Mouse (Mus musculus) adrenal gland, adult 2 months (tissue): ENCODE results near the gene Aak1. TPM values are rescaled to one million over a fixed set of nuclear protein-coding genes. Genes with fewer than 3 reads are reported as not detected.

Experiments
- DNase-seq: peaks from one replicate; pipeline ENCODE4 v3.0.0; 2021
- long read RNA-seq: library from polyadenylated mRNA; stranded (forward); transcript quantifications from one replicate; pipeline ENCODE4 v2.0.0, GENCODE M21; 2021
- polyA plus RNA-seq: library from polyadenylated mRNA; depleted of rRNA; stranded (reverse); fragments of >200 nt; gene quantifications from 2 replicates; pipeline ENCODE4 v1.2.3, GENCODE M21; 2012; rRNA removed
- total RNA-seq, 2 experiments: library from RNA; stranded (reverse); gene quantifications; 2 replicates each; pipeline ENCODE4 v1.2.3; 2021

Gene Aak1
- total RNA-seq (100 to 1,000 TPM in 1 of 2 experiments, 10 to 100 TPM in 1; 97.0 to 100 TPM), polyA plus RNA-seq (23.0 and 30.3 TPM in 2 replicates)
- long read RNA-seq, partial matches to known transcripts, result 0 of 3 reads
- long read RNA-seq, other reads (novel, unspliced or antisense), result 3 of 3 reads

- peak; percentile 94 for DNase-seq
Measured at GRCm38 (mm10) chr6:86848915-86849644, at the start of gene Aak1. TSS of gene Aak1 (plus strand) at chr6:86849517.

- no peak for DNase-seq
Measured at GRCm38 (mm10) chr6:86800467-86800866, 48.9 kb upstream of the Aak1 start.

- DNase-seq, result no peak
Measured at GRCm38 (mm10) chr6:86801431-86801830, 47.9 kb upstream of the Aak1 start.

- no peak for DNase-seq
Measured at GRCm38 (mm10) chr6:86804646-86805045, 44.7 kb upstream of the Aak1 start.

- peak; percentile 80 for DNase-seq
Measured at GRCm38 (mm10) chr6:86806455-86807086, 42.7 kb upstream of the Aak1 start.

GRCm38 (mm10) chr6:86812919-86813318, 36.4 kb upstream of the Aak1 start:
- DNase-seq, result no peak

GRCm38 (mm10) chr6:86813341-86813740, 36.0 kb upstream of the Aak1 start:
- peak; percentile 43 for DNase-seq

GRCm38 (mm10) chr6:86814926-86815325, 34.4 kb upstream of the Aak1 start:
- no peak for DNase-seq

GRCm38 (mm10) chr6:86815436-86815835, 33.9 kb upstream of the Aak1 start:
- no peak for DNase-seq

GRCm38 (mm10) chr6:86816586-86816985, 32.7 kb upstream of the Aak1 start:
- DNase-seq, result peak; percentile 38

GRCm38 (mm10) chr6:86818914-86819313, 30.4 kb upstream of the Aak1 start:
- DNase-seq, result no peak

- no peak for DNase-seq
Measured at GRCm38 (mm10) chr6:86819926-86820325, 29.4 kb upstream of the Aak1 start.

- DNase-seq, result peak; percentile 12
Measured at GRCm38 (mm10) chr6:86820690-86821089, 28.6 kb upstream of the Aak1 start.

GRCm38 (mm10) chr6:86822285-86823050, 26.8 kb upstream of the Aak1 start:
- DNase-seq, result peak; percentile 48

GRCm38 (mm10) chr6:86823051-86823431, 26.3 kb upstream of the Aak1 start:
- DNase-seq, result no peak

- DNase-seq, result peak; percentile 47
Measured at GRCm38 (mm10) chr6:86823824-86824223, 25.5 kb upstream of the Aak1 start.

GRCm38 (mm10) chr6:86824401-86824800, 24.9 kb upstream of the Aak1 start:
- no peak for DNase-seq

- no peak for DNase-seq
Measured at GRCm38 (mm10) chr6:86827432-86827831, 21.9 kb upstream of the Aak1 start.

GRCm38 (mm10) chr6:86829768-86830167, 19.5 kb upstream of the Aak1 start:
- DNase-seq, result no peak

- DNase-seq, result peak; percentile 30
Measured at GRCm38 (mm10) chr6:86830738-86831500, 18.4 kb upstream of the Aak1 start.

- DNase-seq, result peak; percentile 19
Measured at GRCm38 (mm10) chr6:86832802-86833502, 16.4 kb upstream of the Aak1 start.
